Mouse (Mus musculus) stomach, embryonic 16.5 days (tissue): ENCODE data around the gene Adam30. TPM values are rescaled to one million over a fixed set of nuclear protein-coding genes. Genes with fewer than 3 reads are reported as not detected.

ENCODE experiments used
- ATAC-seq: fragments of 200-750 bp; cut with Nextera tagmentation; 2 replicates; pipeline ENCODE4 v1.8.0; 2017; ENCODE audit warnings: moderate number of reproducible peaks, moderate TSS enrichment; ENCODE audit not compliant: insufficient read depth, low FRiP score
- H3K27ac ChIP-seq: fragments of 300-500 bp; sonication (generic); 2 replicates; pipeline ENCODE4 v1.5.1; 2014; ENCODE audit warnings: low read length
- H3K27me3 ChIP-seq: fragments of 300-500 bp; sonication (generic); 2 replicates; pipeline ENCODE4 v1.6.1; 2014; ENCODE audit warnings: low read length, control low read depth, mixed read lengths; ENCODE audit not compliant: control insufficient read depth, insufficient read depth
- H3K36me3 ChIP-seq: fragments of 300-500 bp; sonication (generic); 2 replicates; pipeline ENCODE4 v1.6.1; 2014; ENCODE audit warnings: low read length; ENCODE audit not compliant: control insufficient read depth, insufficient read depth
- H3K4me1 ChIP-seq: fragments of 300-500 bp; sonication (generic); 2 replicates; pipeline ENCODE4 v1.6.1; 2014; ENCODE audit warnings: low read length, control low read depth, mixed read lengths; ENCODE audit not compliant: control insufficient read depth, insufficient read depth
- H3K4me2 ChIP-seq: fragments of 300-500 bp; sonication (generic); 2 replicates; pipeline ENCODE4 v1.6.1; 2014; ENCODE audit warnings: low read depth, low read length, mixed read lengths
- H3K4me3 ChIP-seq: fragments of 300-500 bp; sonication (generic); replicated peaks from 2 replicates; pipeline ENCODE4 v1.5.1; 2014; ENCODE audit warnings: mild to moderate bottlenecking, low read length
- H3K9ac ChIP-seq: fragments of 300-500 bp; sonication (generic); 2 replicates; pipeline ENCODE4 v1.6.1; 2014; ENCODE audit warnings: low read length
- H3K9me3 ChIP-seq: fragments of 300-500 bp; sonication (generic); replicated peaks from 2 replicates; pipeline ENCODE4 v1.6.1; 2016; ENCODE audit warnings: low read length, control low read depth; ENCODE audit not compliant: control insufficient read depth
- WGBS: fragments of 180-500 bp; shearing (Covaris S2); extraction: QIAGEN DNeasy Blood & Tissue Kit; methylation state at CpG from one replicate; pipeline ENCODE4 v1.1.7; 2014; 5-methylcytosine and 5-hydroxymethylcytosine counted together
- polyA plus RNA-seq: library from polyadenylated mRNA; unstranded; fragments of >200 nt; fragmentation: Nextera tagmentation; extraction: Ambion mirVana; gene quantifications from 2 replicates; pipeline ENCODE4 v1.2.1, GENCODE M21; 2015

Adam30 gene
- polyA plus RNA-seq, 1 experiment from 2014 or later: not detected

DNA sequence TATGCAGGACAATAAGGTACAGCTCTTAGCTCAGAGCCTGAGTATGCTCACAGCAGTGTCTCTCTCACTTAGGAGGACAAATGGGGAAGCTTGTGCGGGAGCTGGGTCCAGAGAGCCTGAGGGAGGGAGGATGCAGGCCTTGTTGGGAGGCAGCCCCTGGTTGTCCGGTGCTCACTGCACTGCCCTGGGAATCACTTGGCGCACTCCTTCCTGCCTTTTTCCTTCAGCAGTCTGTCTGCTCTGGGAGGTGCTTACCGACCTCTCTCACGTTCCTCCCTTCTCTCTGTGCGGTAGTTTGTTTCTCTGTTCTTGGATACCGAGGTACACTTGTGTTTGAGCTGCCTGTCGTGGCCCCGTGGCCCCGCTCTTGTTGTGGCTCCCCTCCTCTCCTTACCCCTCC, 15.2 kb upstream of the Adam30 start:
- no peak for ATAC-seq
- Histone ChIP-seq H3K9ac (no peak overlapping the region), H3K4me2 (no peak overlapping the region), H3K27me3 (no peaks in the 10 kb centered on the region), H3K4me3 (no peak overlapping the region), H3K9me3 (no peaks in the 10 kb centered on the region), H3K27ac (no peak overlapping the region), H3K4me1 (no peaks in the 10 kb centered on the region), H3K36me3 (peaks cover 30% of the 10 kb centered on the region)
- WGBS: 83% methylated on average over 10 of the region's 10 CpGs

DNA sequence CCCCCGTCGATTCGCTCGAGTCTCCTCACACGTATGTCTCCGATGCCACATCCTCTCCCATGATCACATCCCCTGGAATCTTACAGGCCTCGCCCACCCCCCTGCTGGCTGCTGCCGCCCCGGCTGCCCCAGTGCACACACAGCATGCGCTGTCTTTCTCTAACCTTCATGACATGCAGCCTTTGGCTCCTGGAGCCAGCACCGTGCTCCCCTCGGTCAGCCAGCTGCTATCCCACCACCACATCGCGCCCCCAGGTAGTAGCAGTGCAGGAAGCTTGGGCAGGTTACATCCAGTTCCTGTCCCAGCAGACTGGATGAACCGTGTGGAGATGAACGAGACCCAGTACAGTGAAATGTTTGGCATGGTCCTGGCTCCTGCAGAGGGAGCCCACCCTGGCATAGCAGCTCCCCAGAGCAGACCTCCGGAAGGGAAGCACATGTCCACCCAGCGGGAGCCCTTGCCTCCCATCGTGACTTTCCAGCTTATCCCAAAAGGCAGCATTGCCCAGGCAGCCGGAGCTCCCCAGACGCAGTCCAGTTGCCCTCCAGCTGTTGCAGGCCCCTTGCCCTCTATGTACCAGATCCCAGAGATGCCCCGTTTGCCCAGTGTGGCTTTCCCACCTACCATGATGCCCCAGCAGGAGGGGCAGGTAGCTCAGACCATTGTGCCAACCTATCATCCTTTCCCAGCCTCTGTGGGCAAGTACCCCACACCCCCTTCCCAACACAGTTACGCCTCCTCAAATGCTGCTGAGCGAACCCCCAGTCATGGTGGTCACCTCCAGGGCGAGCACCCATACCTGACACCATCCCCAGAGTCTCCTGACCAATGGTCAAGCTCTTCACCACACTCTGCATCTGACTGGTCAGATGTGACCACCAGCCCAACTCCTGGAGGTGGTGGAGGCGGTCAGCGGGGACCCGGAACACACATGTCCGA, 13.7 kb upstream of the Adam30 start:
- Histone ChIP-seq H3K27ac (no peak overlapping the region), H3K9ac (no peak overlapping the region), H3K4me3 (no peak overlapping the region), H3K4me2 (no peak overlapping the region), H3K36me3 (peaks cover 20% of the 10 kb centered on the region), H3K4me1 (no peaks in the 10 kb centered on the region), H3K27me3 (no peaks in the 10 kb centered on the region), H3K9me3 (no peaks in the 10 kb centered on the region)
- WGBS: 92% methylated on average over 29 of the region's 29 CpGs
- ATAC-seq: no peak

DNA sequence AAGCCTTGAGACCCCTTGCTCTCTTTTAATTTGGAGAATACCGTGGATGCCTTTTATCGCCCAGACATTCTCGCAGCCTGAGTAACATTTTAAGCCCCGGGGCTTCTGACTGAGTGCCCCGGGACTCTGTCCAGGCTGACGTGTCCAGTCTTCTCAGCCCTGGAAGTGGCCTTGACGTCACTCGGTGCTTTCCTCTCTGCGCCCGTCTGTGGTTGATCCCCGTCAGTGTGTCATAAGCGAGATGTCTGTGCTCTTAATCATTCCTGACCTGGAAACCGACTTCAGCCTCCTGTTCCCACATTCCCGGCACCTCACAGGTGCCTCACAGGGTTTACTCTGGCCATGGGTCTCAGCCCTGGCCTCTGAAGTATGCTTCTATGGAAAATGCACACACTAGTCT, 12.7 kb upstream of the Adam30 start:
- Histone ChIP-seq H3K4me3 (no peak overlapping the region), H3K9me3 (no peaks in the 10 kb centered on the region), H3K36me3 (peaks cover 11% of the 10 kb centered on the region; the same call in 1 of the 2 replicates), H3K9ac (no peak overlapping the region), H3K27me3 (no peaks in the 10 kb centered on the region), H3K4me1 (no peaks in the 10 kb centered on the region), H3K4me2 (no peak overlapping the region), H3K27ac (no peak overlapping the region)
- 91% methylated on average over 14 of the region's 14 CpGs for WGBS
- no peak for ATAC-seq

DNA sequence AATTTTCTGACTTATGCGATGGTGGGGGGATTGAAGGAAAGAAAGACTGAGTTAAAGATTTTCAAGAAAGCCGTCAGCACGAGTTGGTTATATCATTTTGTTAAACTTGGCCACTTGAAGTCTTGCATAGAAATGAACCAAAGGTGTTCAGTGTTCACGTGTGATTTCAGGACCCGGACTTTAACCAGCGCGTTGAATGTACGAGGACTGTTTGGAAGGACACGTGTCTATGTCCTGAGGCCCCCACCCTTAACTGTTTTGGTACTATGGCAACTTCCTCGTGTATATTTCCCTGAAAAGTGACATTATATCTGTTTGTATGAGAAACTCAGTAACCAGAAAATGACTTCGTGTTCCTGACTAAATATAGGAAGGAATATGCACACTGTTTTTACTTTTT, 10.5 kb upstream of the Adam30 start:
- Histone ChIP-seq H3K9me3 (no peaks in the 10 kb centered on the region), H3K36me3 (peaks cover 3% of the 10 kb centered on the region; the same call in 1 of the 2 replicates), H3K4me1 (no peaks in the 10 kb centered on the region), H3K27me3 (no peaks in the 10 kb centered on the region), H3K27ac (no peak overlapping the region), H3K4me2 (no peak overlapping the region), H3K9ac (no peak overlapping the region), H3K4me3 (no peak overlapping the region)
- ATAC-seq: no peak
- 92% methylated on average over 11 of the region's 11 CpGs for WGBS

DNA sequence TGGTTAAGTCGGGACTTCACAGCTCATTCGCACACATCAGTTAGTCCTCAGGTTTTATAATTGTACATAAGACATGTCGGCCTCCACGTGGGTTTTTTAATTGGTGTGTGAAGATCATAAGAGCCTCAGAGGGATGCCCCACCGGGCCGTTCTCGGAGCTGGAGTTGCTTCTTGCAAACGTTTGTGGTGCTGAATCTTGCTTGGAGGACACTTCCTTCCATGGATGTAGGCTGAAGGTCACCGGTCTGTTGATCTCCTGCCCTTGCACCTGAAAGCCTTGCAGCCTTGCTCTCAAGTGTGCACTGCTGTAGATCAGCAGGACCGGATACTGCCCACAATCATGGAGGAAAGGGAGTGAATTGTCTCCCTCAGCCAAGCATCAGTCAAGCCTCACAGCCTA, 9.4 kb upstream of the Adam30 start:
- no peak overlapping the region for H3K27ac ChIP-seq
- H3K9ac ChIP-seq: no peak overlapping the region
- peaks cover 3% of the 10 kb centered on the region; the same call in 1 of the 2 replicates for H3K36me3 ChIP-seq
- H3K4me3 ChIP-seq: no peak overlapping the region
- no peaks in the 10 kb centered on the region for H3K4me1 ChIP-seq
- no peak overlapping the region for H3K4me2 ChIP-seq
- H3K9me3 ChIP-seq: no peaks in the 10 kb centered on the region
- ATAC-seq: no peak
- no peaks in the 10 kb centered on the region for H3K27me3 ChIP-seq
- 86% methylated on average over 10 of the region's 10 CpGs for WGBS

DNA sequence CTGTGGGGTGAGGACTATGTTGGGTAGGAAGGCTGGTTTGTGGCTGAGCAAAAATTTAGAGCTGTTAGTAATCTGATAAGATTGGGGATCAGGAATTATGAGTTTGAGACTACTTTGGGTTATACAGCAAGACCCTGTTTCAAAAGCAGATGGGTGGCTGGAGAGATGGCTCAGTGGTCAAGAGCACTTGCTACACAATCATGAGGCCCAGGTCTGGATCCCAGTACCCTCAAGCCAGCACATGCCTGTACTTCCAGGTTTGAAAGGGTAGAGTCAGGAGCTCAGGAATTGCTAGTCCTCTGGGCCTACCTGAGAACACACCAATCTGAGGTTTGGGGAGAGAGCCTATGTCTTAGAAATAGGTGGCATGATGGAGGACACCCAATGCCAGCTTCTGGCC, 7.0 kb upstream of the Adam30 start:
- no peak overlapping the region for H3K4me3 ChIP-seq
- no peak overlapping the region for H3K27ac ChIP-seq
- no peaks in the 10 kb centered on the region; the same call in 1 of the 2 replicates for H3K36me3 ChIP-seq
- H3K9ac ChIP-seq: no peak overlapping the region
- H3K27me3 ChIP-seq: no peaks in the 10 kb centered on the region
- H3K4me1 ChIP-seq: no peaks in the 10 kb centered on the region
- no peak overlapping the region for H3K4me2 ChIP-seq
- ATAC-seq: no peak
- H3K9me3 ChIP-seq: no peaks in the 10 kb centered on the region

DNA sequence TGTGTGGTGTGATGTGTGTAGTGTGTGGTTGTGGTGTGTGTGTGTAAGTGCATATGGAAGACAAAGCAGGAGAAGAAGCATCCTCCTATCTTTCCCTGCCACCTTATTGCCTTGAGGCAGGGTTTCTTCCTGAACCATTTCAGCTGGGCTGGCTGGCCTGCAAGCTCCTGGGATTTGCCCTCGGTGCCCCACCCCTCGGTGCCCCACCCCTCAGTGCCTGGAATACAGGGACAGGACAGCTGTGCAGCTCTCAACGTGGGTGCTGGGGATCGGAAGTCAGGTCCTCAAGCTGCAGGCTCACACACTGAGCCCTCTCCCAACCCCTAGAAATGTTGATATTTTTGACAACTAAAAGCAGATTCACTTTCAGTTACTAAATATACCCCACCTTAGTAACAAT, 4.3 kb upstream of the Adam30 start:
- no peaks in the 10 kb centered on the region for H3K9me3 ChIP-seq
- no peaks in the 10 kb centered on the region for H3K36me3 ChIP-seq
- no peak overlapping the region for H3K4me2 ChIP-seq
- H3K27ac ChIP-seq: no peak overlapping the region
- no peak overlapping the region for H3K4me3 ChIP-seq
- 31% methylated on average over 4 of the region's 4 CpGs for WGBS
- no peaks in the 10 kb centered on the region for H3K4me1 ChIP-seq
- H3K27me3 ChIP-seq: no peaks in the 10 kb centered on the region
- ATAC-seq: no peak; the same call in 1 of the 2 replicates
- no peak overlapping the region for H3K9ac ChIP-seq

DNA sequence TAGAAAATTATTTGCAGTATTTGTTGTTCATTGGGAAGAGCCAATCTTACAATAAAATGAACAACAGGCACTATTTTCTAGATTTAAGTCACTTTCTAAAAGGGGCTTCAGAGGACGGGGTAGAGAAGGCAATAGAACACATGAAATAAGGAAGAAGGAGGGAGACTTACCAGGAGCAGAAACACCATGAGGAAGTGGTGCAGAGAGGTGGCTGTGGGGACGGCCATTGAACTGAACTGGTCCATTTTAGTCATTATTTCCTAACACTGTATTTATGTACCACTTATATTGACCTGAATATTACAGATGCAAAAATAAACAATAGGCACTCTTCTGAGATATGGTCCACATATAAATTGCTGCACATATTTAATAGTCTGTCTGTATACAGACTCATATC, 3.4 kb upstream of the Adam30 start:
- no peak overlapping the region for H3K9ac ChIP-seq
- 62% methylated on average over 2 of the region's 2 CpGs for WGBS
- no peak overlapping the region for H3K4me3 ChIP-seq
- H3K4me2 ChIP-seq: no peak overlapping the region
- H3K36me3 ChIP-seq: no peaks in the 10 kb centered on the region
- no peak overlapping the region for H3K27ac ChIP-seq
- no peaks in the 10 kb centered on the region for H3K27me3 ChIP-seq
- H3K4me1 ChIP-seq: no peaks in the 10 kb centered on the region
- no peak for ATAC-seq
- no peaks in the 10 kb centered on the region for H3K9me3 ChIP-seq

DNA sequence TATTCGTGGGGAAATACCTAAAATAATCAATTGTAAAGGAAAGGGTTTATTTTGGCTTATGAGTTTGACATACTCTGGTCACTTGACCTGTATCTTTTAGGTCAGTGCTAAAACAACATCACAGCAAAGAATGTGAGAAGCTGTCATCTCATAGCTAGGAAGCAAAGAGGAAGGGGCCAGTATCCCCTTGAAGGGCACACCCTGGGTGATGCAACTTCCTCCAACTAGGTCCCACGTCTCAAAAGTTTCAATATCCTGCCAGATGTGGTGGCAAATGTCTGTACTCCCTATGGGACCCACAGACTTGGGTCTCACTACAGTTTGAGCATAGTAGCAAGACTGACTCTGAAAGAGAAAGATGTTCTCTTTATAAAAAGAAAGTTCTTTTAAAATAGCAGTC, 2.8 kb upstream of the Adam30 start:
- Histone ChIP-seq H3K4me1 (no peaks in the 10 kb centered on the region), H3K27ac (no peak overlapping the region), H3K9me3 (no peaks in the 10 kb centered on the region), H3K9ac (no peak overlapping the region), H3K4me2 (no peak overlapping the region), H3K36me3 (no peaks in the 10 kb centered on the region), H3K4me3 (no peak overlapping the region), H3K27me3 (no peaks in the 10 kb centered on the region)
- WGBS: 44% methylated on average over 2 of the region's 2 CpGs
- ATAC-seq: no peak
